Comparison of ENCODE assay signal across 25 mouse cellular contexts in the genomic region with DNA sequence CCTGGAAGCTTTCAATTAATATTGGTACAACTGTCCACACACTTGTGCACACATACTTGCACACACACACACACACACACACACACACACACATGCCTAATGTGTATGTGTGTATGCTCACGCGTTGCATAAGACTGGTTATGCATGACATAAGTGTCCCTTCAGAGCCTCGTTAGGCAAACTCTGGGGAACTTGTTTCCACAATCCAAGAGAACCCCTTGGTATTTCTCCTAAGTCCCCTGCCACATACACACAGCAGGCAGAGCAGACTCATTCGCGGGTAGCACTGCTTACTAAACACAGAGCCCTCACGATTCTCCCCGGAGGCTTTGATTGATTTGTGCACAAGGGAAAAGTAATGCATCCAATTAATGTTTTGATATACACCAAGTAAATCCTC.
DNase-seq lines count a peak whose midpoint lies in the region; ATAC-seq lines count a peak whose summit lies in the region.
"Had no signal": no experiment of that assay in that cellular context is flagged by ENCODE, and none has a peak within 500 bp of the region (broad histone marks: within the 10 kb centered on the region; RNA-seq: fewer than 3 reads in every experiment).

No protein-coding gene starts in this region.

- H3K4me1 ChIP-seq in heart, embryonic 10.5 days, result no peaks in the 10 kb centered on the region
- no peaks in the 10 kb centered on the region for H3K4me1 ChIP-seq in midbrain, embryonic 16.5 days (ENCODE audit: control insufficient read depth, insufficient read depth, low read length)
- H3K4me1 ChIP-seq in midbrain, embryonic 15.5 days, result no peaks in the 10 kb centered on the region
- H3K4me1 ChIP-seq in embryonic facial prominence, embryonic 15.5 days, result 0 out of 2 replicates have a peak, but pooled peaks cover 4% of the 10 kb centered on the region
- peaks cover 6% of the 10 kb centered on the region; the same call in 1 of the 2 replicates for H3K4me1 ChIP-seq in neural tube, embryonic 15.5 days
- H3K4me1 ChIP-seq: liver, embryonic 15.5 days; midbrain, embryonic 10.5 days had no signal

- no peaks in the 10 kb centered on the region for H3K27me3 ChIP-seq in heart, embryonic 10.5 days (ENCODE audit: insufficient read depth, poor library complexity, severe bottlenecking)
- no peaks in the 10 kb centered on the region for H3K27me3 ChIP-seq in midbrain, embryonic 16.5 days (ENCODE audit: control insufficient read depth, insufficient read depth, low read depth, low read length)
- no peaks in the 10 kb centered on the region for H3K27me3 ChIP-seq in midbrain, embryonic 15.5 days (replicated peaks)
- no peaks in the 10 kb centered on the region for H3K27me3 ChIP-seq in embryonic facial prominence, embryonic 15.5 days
- no peaks in the 10 kb centered on the region for H3K27me3 ChIP-seq in neural tube, embryonic 15.5 days (replicated peaks)
- H3K27me3 ChIP-seq: hindbrain, embryonic 12.5 days; liver, embryonic 15.5 days had no signal

- 0 out of 2 replicates have a peak, but pooled peaks have one; percentile 39 for ATAC-seq in midbrain, embryonic 16.5 days
- ATAC-seq in midbrain, embryonic 15.5 days (replicated peaks), result no peak
- ATAC-seq in embryonic facial prominence, embryonic 15.5 days (ENCODE audit: insufficient number of reproducible peaks, low FRiP score, low TSS enrichment, low read depth), result peak; percentile 39; the same call in 1 of the 2 replicates
- ATAC-seq in neural tube, embryonic 15.5 days (ENCODE audit: low FRiP score), result peak; percentile 49; the same call in 1 of the 2 replicates
- ATAC-seq: forebrain, embryonic 14.5 days; inflammation-experienced regulatory T-cells, adult 6 months; Patski had no signal

- intact Hi-C loops in heart, postnatal 14 days (cut with DNase I), result no loop called here

- H3K9ac ChIP-seq in midbrain, embryonic 16.5 days (ENCODE audit: low read depth, low read length), result no peak overlapping the region
- H3K9ac ChIP-seq in midbrain, embryonic 15.5 days, result no peak overlapping the region
- H3K9ac ChIP-seq in embryonic facial prominence, embryonic 15.5 days, result no peak overlapping the region
- no peak overlapping the region for H3K9ac ChIP-seq in neural tube, embryonic 15.5 days (replicated peaks)
- H3K9ac ChIP-seq: hindbrain, embryonic 12.5 days; liver, embryonic 15.5 days; lung, embryonic 14.5 days had no signal

- DNase-seq in heart, embryonic 10.5 days (ENCODE audit: low spot score), result peak; percentile 38
- DNase-seq in heart, postnatal 14 days, result no peak
- no peak for DNase-seq in left cerebral cortex, adult 11 months (ENCODE audit: low spot score)
- DNase-seq in spleen, postnatal 36 days (ENCODE audit: low spot score in 2 of 2), result no peak
- DNase-seq: adrenal gland, postnatal 10 days; cerebellum, adult 11 months; cerebellum, adult 9-10 months; cerebellum, postnatal 36 days; gastrocnemius, adult 2 months; gastrocnemius, postnatal 36 days; kidney, adult 11 months; kidney, postnatal 14 days; liver; lung, embryonic 14.5 days; thymus, postnatal 14 days had no signal

- H3K9me3 ChIP-seq in heart, embryonic 10.5 days, result no peaks in the 10 kb centered on the region
- no peaks in the 10 kb centered on the region for H3K9me3 ChIP-seq in midbrain, embryonic 16.5 days (replicated peaks; ENCODE audit: control insufficient read depth, low read length, poor library complexity, severe bottlenecking)
- H3K9me3 ChIP-seq in midbrain, embryonic 15.5 days, result no peaks in the 10 kb centered on the region
- H3K9me3 ChIP-seq in embryonic facial prominence, embryonic 15.5 days (replicated peaks), result no peaks in the 10 kb centered on the region
- no peaks in the 10 kb centered on the region for H3K9me3 ChIP-seq in neural tube, embryonic 15.5 days (replicated peaks)
- H3K9me3 ChIP-seq: hindbrain, embryonic 12.5 days; liver, embryonic 15.5 days; midbrain, embryonic 10.5 days had no signal

- 71% methylated on average over 7 of the region's 7 CpGs for WGBS in heart, embryonic 10.5 days
- WGBS in midbrain, embryonic 16.5 days, result 56% methylated on average over 7 of the region's 7 CpGs
- 54% methylated on average over 7 of the region's 7 CpGs for WGBS in midbrain, embryonic 15.5 days
- WGBS in embryonic facial prominence, embryonic 15.5 days, result 45% methylated on average over 7 of the region's 7 CpGs
- WGBS in neural tube, embryonic 15.5 days, result 56% methylated on average over 7 of the region's 7 CpGs

- H3K4me3 ChIP-seq in heart, embryonic 10.5 days, result no peak overlapping the region
- no peak overlapping the region for H3K4me3 ChIP-seq in midbrain, embryonic 16.5 days (ENCODE audit: low read depth, low read length)
- H3K4me3 ChIP-seq in midbrain, embryonic 15.5 days, result no peak overlapping the region
- no peak overlapping the region for H3K4me3 ChIP-seq in embryonic facial prominence, embryonic 15.5 days (replicated peaks)
- no peak overlapping the region for H3K4me3 ChIP-seq in neural tube, embryonic 15.5 days (replicated peaks)
- H3K4me3 ChIP-seq: gastrocnemius, adult 2 months; hindbrain, embryonic 12.5 days; liver, embryonic 15.5 days; midbrain, embryonic 10.5 days had no signal

- no peaks in the 10 kb centered on the region for H3K36me3 ChIP-seq in heart, embryonic 10.5 days
- H3K36me3 ChIP-seq in midbrain, embryonic 16.5 days (ENCODE audit: control insufficient read depth, insufficient read depth, low read length), result no peaks in the 10 kb centered on the region
- no peaks in the 10 kb centered on the region for H3K36me3 ChIP-seq in midbrain, embryonic 15.5 days (replicated peaks)
- no peaks in the 10 kb centered on the region for H3K36me3 ChIP-seq in embryonic facial prominence, embryonic 15.5 days
- no peaks in the 10 kb centered on the region for H3K36me3 ChIP-seq in neural tube, embryonic 15.5 days
- H3K36me3 ChIP-seq: hindbrain, embryonic 12.5 days; liver, embryonic 15.5 days; midbrain, embryonic 10.5 days had no signal

- no peak overlapping the region for H3K4me2 ChIP-seq in midbrain, embryonic 16.5 days (ENCODE audit: low read length)
- H3K4me2 ChIP-seq in midbrain, embryonic 15.5 days, result no peak overlapping the region
- no peak overlapping the region for H3K4me2 ChIP-seq in embryonic facial prominence, embryonic 15.5 days (replicated peaks)
- H3K4me2 ChIP-seq in neural tube, embryonic 15.5 days, result no peak overlapping the region
- H3K4me2 ChIP-seq: hindbrain, embryonic 12.5 days; liver, embryonic 15.5 days; lung, embryonic 14.5 days had no signal

- H3K27ac ChIP-seq in heart, embryonic 10.5 days, result no peak overlapping the region
- no peak overlapping the region for H3K27ac ChIP-seq in midbrain, embryonic 16.5 days (ENCODE audit: low read length)
- no peak overlapping the region for H3K27ac ChIP-seq in midbrain, embryonic 15.5 days
- no peak overlapping the region for H3K27ac ChIP-seq in embryonic facial prominence, embryonic 15.5 days (replicated peaks)
- no peak overlapping the region for H3K27ac ChIP-seq in neural tube, embryonic 15.5 days (replicated peaks)
- H3K27ac ChIP-seq: gastrocnemius, adult 2 months; hindbrain, embryonic 12.5 days; liver, embryonic 15.5 days; midbrain, embryonic 10.5 days had no signal
